8 mouse cellular contexts compared by ENCODE assay signal in the genomic region with DNA sequence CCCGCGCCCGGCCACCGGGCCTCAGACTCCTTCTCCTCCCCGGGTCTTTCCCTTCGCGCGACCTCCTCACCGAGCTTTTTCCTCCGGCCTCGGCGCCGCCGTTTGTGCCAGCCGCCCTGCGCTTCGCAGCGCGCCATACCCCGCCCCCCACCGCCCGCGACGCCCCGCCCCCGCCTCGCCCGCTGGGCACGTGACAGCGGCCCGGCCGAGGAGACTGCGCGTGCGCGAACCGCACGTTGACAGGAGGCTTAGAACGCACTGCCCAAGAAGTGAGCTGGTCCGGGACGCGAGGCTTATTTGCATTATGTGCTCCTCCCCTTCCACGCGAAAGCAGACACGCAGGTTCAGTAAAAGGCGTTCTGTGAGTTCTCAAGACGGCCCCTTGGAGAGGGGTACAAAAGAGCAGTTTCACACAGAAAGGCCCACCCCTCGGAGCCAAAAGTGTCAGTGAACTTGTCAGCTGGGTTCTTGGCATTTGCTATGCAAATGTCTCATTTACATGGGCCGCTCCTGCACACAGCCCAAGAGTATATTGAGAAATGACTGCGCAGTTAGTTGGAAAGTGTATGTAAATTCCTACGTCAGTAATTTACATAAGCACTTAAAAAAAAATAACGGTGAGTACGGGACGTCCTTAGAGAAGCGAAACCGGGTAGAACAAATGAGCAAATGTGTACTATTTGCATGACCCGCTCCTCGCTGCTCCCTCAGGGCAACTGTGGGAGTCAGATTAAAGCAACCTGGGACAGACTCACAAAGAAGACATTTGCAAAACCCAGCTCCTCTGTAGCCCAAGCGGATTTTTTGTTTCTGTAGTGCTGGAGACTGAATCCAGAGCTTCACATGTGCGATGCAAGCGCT. TPM values are rescaled to one million over a fixed set of nuclear protein-coding genes. Genes with fewer than 3 reads are reported as not detected.
DNase-seq lines count a peak whose midpoint lies in the region; ATAC-seq and TF ChIP-seq lines count a peak whose summit lies in the region.

TSS of gene Egln2 (minus strand) at position 189 of the 861 bp plus-strand sequence.

- H3K9ac ChIP-seq in kidney, embryonic 15.5 days: peak within 1 kb of the TSS; percentile 79

- TF ChIP-seq CTCF in bone marrow macrophage, adult 2 months (IDR thresholded peaks at IDR 0.05; ENCODE audit: low read depth, low read length): no peak
- TF ChIP-seq CTCF in embryonic fibroblast, embryonic 13.5 days (IDR thresholded peaks at IDR 0.05; ENCODE audit: borderline replicate concordance, insufficient read depth, low read length): no peak

- 2% methylated on average over 61 of the region's 61 CpGs for WGBS in heart, embryonic 10.5 days
- WGBS in kidney, embryonic 15.5 days: 2% methylated on average over 57 of the region's 61 CpGs

- DNase-seq in A20 (ENCODE audit: low read depth, low spot score): peak; percentile 97
- peak; percentile 98 for DNase-seq in heart, embryonic 10.5 days (ENCODE audit: low spot score)
- peak; percentile 99 for DNase-seq in liver
- peak; percentile 95 to 99 for DNase-seq in spleen, postnatal 4 days (ENCODE audit: low spot score in 2 of 2)

- H3K27ac ChIP-seq in bone marrow macrophage, adult 2 months (ENCODE audit: insufficient read depth, low read depth, low read length): peak within 1 kb of the TSS; percentile 95
- H3K27ac ChIP-seq in embryonic fibroblast, embryonic 13.5 days (ENCODE audit: insufficient read depth, low read length): peak within 1 kb of the TSS; percentile 92
- peak within 1 kb of the TSS; percentile 98 for H3K27ac ChIP-seq in heart, embryonic 10.5 days
- peak within 1 kb of the TSS; percentile 99 for H3K27ac ChIP-seq in kidney, embryonic 15.5 days

- peak; percentile 84 for ATAC-seq in kidney, embryonic 15.5 days (replicated peaks; ENCODE audit: low FRiP score)
- ATAC-seq in monocyte, adult 5-6 weeks (replicated peaks; ENCODE audit: insufficient number of reproducible peaks, low FRiP score, low TSS enrichment, poor library complexity, severe bottlenecking): peak; percentile 64

- no peaks in the 10 kb centered on the region for H3K27me3 ChIP-seq in heart, embryonic 10.5 days (ENCODE audit: insufficient read depth, poor library complexity, severe bottlenecking)
- H3K27me3 ChIP-seq in kidney, embryonic 15.5 days: no peaks in the 10 kb centered on the region

- no peaks in the 10 kb centered on the region for H3K9me3 ChIP-seq in heart, embryonic 10.5 days
- H3K9me3 ChIP-seq in kidney, embryonic 15.5 days (replicated peaks): no peaks in the 10 kb centered on the region

- peak within 1 kb of the TSS; percentile 86 for H3K4me2 ChIP-seq in kidney, embryonic 15.5 days

- H3K36me3 ChIP-seq in heart, embryonic 10.5 days: peaks cover 44% of the 10 kb centered on the region
- peaks cover 37% of the 10 kb centered on the region for H3K36me3 ChIP-seq in kidney, embryonic 15.5 days

- no peak for TF ChIP-seq POLR2A in bone marrow macrophage, adult 2 months (IDR thresholded peaks at IDR 0.05; ENCODE audit: borderline replicate concordance, low read depth, low read length)
- TF ChIP-seq POLR2A in embryonic fibroblast, embryonic 13.5 days (IDR thresholded peaks at IDR 0.05; ENCODE audit: low read depth, low read length): peak; percentile 77

- peaks cover 24% of the 10 kb centered on the region for H3K4me1 ChIP-seq in bone marrow macrophage, adult 2 months (ENCODE audit: control insufficient read depth, insufficient read depth, low read length)
- no peaks in the 10 kb centered on the region; the same call in none of the 2 replicates for H3K4me1 ChIP-seq in embryonic fibroblast, embryonic 13.5 days (ENCODE audit: control insufficient read depth, insufficient read depth, low read length)
- peaks cover 44% of the 10 kb centered on the region for H3K4me1 ChIP-seq in heart, embryonic 10.5 days
- peaks cover 51% of the 10 kb centered on the region for H3K4me1 ChIP-seq in kidney, embryonic 15.5 days

- peak within 1 kb of the TSS; percentile 87 for H3K4me3 ChIP-seq in bone marrow macrophage, adult 2 months (ENCODE audit: insufficient read depth, low read length)
- peak within 1 kb of the TSS; percentile 89 for H3K4me3 ChIP-seq in embryonic fibroblast, embryonic 13.5 days (ENCODE audit: insufficient read depth, low read length)
- peak within 1 kb of the TSS; percentile 80 for H3K4me3 ChIP-seq in heart, embryonic 10.5 days
- H3K4me3 ChIP-seq in kidney, embryonic 15.5 days (replicated peaks): peak within 1 kb of the TSS; percentile 72

RNA-seq across cellular contexts. Expression of gene Egln2, which starts in this region (rescaled TPM):
- 30.8 and 31.9 TPM in 2 replicates for polyA plus RNA-seq in bone marrow macrophage, adult 2 months (2012; ENCODE audit: insufficient read depth, insufficient read length, missing spikeins)
- polyA plus RNA-seq in embryonic fibroblast, embryonic 13.5 days (2011; ENCODE audit: insufficient read length, low read depth, missing spikeins): 26.8 and 30.5 TPM in 2 replicates
- 66.5 and 73.0 TPM in 2 replicates for polyA plus RNA-seq in heart, embryonic 10.5 days (2016; fragmentation: Nextera tagmentation; extraction: Ambion mirVana)
- 65.4 and 74.9 TPM in 2 replicates for polyA plus RNA-seq in kidney, embryonic 15.5 days (2015; fragmentation: Nextera tagmentation; extraction: Ambion mirVana)
- 51.9 to 73.8 TPM (median 54.0 TPM) in 3 replicates for total RNA-seq in monocyte, adult 5-6 weeks (2017)

Comparison
In these comparisons a context has a peak if more than half of its experiments do, and no peak if none do; other contexts are left out.
1. Peak in every context shown above with its lines: DNase-seq, ATAC-seq, H3K4me3 ChIP-seq and H3K27ac ChIP-seq.